Mouse (Mus musculus) spleen, postnatal 14 days (tissue): ENCODE data around the gene Stxbp4.

Experiments used
- DNase-seq, 2 experiments: peaks; one replicate each; pipeline ENCODE4 v3.0.0; 2021 to 2022; ENCODE audit warnings: low spot score in 2 of 2

The Stxbp4 gene

DNA sequence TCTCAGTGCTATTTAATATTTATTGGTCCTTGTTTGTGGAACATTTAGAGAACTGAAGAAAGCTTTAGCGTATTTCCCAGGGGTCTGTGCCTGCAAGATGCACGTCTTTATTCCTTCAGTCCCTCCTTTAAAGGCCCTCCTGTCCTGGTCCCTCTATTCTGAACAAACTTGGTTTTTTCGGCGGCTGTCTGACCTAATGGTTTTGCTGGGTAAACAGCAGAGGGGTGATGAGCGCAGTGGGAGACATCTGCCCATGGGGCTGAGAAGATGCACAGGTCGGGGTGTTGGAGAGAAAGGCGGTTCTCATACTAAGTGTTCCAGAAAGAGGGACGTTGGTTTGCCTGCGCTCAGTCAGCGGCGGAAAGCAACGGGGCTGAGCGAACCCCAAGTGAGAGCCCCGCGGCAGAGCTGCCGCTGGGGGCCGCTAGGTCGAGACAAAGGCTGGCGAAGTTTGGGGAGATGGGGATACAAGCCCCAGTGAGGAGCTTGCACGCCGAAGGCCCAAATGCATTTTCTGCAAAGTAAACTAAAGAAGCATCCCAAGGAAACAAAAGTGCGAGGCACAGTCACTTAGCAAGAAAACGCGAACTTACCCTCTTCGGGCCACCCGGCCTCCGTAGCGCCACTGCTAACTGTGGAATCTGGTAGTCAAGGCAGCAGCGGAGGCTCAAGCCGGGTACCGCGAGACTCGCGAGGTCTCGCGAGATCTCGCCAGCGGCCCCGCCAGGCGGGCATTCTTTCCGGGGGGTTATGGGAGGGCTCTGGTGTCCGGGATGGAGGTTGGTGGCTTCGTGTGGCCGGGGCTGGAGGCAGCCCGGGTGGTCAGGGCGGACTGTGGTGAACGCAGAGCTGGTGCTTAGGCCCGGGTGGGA lies at the start of gene Stxbp4, which contains the start of gene Cox11:
Gene Stxbp4, minus strand, starts transcription at position 645 of the 872 bp plus-strand sequence.
Gene Cox11, plus strand, starts transcription at position 734 of the 872 bp plus-strand sequence.
- DNase-seq: peak; percentile 84 to 88

DNA sequence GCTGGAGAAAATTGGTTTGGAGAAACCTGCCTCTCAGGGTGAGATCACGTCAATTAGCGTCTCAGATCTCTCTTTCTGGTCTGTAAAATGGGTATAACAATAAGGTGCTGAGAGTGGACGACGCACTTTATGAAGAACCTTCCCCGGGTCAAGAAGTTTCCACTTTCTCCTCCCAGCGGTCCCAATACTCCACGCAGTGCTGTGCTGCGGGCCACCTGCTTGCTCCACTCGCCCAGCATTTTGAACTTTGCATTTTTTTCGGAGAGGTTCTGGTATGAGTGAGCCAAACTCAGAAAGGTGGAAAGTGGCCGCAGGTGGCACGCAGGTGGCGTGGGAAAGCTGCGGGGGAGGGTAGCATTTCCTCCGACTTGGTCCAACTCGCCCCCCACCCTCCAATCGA lies 49.2 kb upstream of the Stxbp4 start:
- no peak for DNase-seq

DNA sequence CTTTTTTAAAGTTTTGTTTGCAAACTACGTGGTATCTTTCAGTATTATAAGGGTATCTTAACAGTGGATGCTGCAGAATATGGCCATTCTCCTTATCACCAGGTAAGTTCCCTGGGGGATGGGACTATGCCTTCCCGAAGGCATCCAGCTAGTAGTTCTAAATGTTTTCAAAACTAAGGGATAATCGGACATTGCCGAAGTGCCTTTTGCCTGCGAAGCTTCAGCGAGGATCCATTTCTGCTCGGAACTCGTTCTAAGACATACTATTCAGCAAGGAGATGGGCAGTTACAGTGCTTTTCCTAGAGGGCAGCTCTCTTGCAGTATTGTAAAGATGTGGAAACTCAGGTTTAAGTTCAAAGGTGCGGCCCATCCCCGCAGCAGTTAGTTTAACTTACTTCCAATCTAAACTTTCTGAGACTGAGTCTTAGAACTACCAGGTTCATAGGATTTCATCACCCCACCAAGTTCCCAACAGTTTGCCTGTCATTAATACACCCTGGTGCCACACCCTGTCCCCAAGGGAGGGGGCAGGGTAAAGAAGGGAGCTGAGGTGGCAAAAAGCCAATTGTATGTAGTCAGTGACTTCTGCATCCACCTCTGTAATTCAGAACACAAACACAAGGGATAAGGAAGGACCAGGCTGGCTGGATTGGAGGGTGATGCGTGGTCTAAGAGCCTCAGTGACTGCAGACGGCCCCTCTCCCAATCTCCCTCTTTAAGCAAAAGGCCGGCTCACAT lies 48.6 kb upstream of the Stxbp4 start:
- DNase-seq: peak in 1 of 2 experiments; percentile 39

DNA sequence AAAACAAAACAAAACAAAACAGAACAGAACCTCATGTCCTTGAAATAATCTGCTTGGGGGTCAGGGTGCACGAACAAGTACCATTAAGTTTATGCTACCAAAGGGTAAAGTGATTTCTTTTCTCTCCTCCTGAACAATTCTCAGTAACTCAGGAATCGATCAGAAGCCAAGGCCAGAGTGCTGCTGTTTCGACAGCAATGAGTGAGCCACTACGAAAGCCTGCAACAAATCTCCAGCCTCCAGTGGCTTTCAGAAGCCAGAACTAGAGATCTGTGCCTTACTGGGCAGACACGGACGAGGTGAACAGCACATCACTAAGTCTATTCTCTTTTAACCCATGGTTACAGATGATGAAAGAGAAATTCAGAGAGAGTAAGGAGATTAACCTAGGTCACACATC lies 47.3 kb upstream of the Stxbp4 start:
- no peak for DNase-seq

DNA sequence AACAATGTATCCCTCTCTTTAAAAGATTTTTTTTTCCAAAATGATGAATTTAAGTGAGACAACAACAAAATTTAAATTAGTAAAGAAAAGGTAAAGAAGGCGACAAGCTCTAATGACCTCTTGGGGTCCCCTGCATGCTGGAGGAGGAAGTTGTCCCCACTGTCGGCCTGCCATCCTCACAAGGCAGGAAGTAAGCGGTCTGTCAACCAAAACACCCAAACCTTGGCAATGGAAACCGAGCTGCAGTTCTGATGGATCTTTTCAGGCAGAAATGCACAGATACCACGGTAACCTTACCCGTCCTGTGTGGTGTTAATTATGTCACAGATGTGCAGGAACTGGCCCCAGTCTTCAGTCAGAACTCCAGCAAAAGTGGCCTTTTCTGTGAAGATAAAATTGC lies 46.9 kb upstream of the Stxbp4 start:
- DNase-seq: no peak

DNA sequence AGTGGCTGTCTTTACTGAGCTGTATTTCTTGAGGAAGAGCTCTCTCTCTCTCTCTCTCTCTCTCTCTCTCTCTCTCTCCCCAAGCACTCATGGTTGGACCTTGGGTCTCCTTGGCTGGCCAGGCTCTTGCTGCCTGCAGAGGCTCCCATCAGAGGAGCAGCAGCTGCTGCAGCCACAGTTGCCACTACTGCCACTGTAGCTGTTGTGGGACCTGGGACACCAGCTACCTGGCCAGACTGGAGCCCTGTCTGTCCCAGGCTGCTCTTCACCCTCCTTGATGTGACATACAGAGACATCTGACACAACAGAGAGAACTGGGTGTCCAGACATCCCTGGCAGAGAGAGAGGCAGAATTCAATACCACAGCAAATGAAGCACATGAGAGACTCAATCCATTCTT lies 43.3 kb upstream of the Stxbp4 start:
- no peak for DNase-seq

DNA sequence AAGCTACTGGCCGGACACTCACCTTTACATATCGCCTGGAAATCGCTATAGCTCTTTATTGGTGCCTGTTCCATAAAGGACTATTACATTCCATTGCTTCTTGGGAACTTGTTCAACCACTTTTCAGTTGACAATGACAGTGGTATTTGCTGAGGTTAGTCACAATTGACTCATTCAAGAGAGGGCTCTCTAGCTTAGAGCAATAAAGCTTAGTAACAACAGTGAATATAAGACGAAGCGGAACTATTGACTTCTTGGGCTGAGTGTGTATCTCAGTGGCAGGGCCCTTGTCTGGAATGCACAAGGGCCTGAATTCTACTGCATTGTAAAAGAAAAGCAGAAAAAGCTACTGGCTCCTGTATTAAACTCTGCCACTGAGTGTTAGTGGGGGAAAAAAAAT lies 40.7 kb upstream of the Stxbp4 start:
- DNase-seq: no peak

DNA sequence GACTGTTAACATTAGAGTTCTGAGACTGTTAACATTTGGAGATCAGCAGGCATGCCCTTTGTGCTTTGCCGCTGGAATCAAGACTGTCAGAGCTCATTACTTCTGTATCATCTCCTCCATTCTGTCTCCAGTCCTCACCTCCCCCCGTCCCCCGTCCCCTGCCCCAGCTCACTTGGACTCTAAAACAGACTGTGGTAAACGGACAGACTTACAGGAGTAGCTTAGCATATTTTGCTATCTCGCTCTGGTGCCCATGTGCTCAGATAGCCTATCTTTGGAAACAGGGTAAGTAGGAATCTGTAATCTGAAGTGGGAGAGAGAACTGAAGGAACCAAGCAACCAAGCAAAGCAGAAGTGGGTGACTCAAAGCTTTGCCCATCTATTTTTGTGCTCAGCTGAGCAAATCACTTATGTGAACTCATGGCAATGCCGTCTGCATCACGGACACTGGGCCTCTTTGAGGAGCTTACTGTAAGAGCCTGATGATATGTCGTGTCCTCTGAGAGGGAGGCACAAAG lies 39.9 kb upstream of the Stxbp4 start:
- no peak for DNase-seq

DNA sequence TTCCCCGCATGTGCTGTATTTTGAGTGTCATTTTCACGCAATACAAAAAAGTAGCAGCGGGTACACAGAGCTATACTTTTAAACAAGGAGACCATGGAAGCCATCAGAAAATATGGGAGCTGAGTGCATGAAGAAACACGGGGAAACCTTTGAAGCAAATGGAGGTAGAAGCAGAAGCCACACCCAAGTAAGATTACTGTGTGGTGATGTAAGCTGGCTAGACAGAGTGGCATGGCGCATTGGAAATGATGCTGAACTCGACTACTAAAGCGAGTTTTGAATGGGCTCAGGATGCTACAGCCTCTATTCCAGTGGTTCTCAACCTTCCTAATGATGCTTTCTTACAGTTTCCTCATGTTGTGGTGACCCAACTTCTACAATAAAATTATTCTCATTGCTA lies 39.1 kb upstream of the Stxbp4 start:
- no peak for DNase-seq

DNA sequence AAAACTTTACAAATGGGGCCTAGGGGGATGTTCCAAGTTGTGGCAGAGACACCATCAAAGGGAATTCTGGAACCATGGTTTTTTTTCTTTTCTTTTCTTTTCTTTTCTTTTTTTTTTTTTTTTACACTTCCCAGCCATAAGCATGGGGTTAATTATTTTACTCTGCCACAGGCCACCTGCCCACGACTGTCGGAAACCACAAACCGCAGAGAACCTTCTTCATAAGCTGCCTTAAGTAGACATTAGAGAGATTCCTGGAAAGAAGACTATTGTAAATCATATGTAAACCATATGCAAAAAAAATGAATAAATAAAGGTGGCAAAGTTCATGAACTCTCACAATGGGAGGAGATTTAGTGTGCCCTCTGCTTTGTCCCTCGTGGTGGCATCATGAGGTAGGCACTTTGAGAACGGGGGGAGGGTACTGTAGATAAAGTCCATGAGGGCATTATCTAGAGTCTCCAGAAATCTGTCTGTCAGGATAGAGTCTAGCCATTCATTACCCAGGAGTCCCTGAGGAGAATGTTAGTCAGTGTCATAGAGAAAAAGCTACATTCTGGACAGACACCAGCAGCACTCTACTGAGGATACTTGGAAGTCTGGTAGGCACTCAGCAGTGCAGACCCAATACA lies 37.7 kb upstream of the Stxbp4 start:
- DNase-seq: no peak

DNA sequence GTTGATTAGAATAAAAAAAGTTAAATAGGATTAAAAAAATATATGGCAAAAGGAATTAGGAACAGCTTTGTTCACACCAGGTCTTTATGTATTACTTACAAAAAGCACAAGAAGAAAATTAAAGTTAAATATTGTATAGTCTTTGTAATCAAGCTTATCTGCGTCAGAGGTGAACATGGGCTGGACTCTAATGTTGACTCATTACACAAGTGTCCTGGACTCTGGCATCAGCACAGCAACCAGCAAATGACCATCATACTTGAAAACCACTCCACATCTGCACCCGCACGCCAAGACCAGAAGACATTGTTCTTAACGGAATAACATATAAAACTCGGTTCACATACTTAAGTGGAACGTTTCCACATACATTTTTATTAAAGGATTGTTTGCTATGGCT lies 29.4 kb upstream of the Stxbp4 start:
- DNase-seq: no peak

DNA sequence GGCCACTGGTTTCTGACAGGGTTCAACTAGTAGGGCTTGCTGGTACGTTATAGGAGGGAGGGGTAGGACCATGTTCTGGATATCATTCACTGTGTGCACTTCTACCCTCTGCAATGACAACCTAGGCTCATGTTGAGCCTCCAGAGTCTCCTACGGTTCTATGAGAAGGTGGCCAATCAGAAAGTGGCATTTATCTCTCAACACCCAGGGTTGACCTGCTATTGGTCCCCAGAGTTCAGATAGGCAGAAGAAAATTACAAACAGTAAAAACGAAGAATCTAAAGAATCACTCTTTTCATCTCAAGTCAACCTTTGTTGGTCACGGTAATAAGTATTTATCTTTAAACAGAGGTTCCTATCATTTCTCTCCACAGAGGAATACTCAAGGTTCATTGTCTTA lies 29.0 kb upstream of the Stxbp4 start:
- DNase-seq: no peak

DNA sequence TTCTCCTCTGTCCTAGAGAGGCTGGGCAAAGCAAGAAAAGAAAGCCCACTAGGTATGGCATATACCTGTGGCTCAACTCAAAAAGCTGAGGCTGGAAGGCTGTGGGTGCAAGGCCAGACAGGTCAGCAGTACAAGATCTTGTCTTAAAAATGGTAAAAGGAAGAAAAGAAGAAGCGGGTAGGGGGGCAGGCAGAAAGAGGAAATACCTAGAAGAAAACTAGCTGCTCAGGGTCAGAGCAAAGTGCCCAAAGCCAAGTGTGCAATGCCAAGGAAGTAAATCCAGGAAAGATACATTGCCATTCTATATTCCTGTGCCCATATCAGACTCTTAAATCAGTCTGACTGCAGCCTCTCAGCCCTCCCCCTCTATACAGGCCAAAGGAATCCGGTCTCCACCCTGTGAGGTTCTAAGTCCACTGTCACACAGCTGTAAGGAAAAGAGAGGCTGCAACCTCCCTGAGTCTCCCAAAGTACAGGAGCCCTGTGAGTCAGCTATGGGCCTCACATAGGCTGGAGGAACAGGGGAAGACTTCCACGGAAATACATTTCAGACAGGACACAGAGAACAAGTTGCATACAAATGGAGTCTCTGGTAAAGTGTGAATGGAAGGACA lies 28.4 kb upstream of the Stxbp4 start:
- DNase-seq: no peak

DNA sequence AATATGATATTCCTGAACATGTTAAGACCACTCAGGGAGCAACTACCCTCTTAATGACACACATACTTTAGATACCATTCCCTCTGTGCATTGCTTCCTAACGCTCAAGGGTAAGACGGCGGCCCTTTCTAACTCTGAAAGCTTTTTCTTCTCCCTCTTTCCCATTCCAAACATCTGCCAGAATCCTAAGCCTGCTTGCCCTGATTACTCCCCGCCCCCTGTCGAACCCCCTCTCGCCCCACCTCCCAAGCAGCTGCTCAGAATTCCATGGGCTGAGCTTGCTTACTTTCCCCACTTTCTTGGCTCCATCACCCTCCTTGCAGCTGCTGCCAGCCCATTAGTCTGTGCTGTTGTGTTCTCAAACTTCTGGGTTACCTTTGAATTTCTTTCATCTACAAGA lies 27.3 kb upstream of the Stxbp4 start:
- DNase-seq: no peak

DNA sequence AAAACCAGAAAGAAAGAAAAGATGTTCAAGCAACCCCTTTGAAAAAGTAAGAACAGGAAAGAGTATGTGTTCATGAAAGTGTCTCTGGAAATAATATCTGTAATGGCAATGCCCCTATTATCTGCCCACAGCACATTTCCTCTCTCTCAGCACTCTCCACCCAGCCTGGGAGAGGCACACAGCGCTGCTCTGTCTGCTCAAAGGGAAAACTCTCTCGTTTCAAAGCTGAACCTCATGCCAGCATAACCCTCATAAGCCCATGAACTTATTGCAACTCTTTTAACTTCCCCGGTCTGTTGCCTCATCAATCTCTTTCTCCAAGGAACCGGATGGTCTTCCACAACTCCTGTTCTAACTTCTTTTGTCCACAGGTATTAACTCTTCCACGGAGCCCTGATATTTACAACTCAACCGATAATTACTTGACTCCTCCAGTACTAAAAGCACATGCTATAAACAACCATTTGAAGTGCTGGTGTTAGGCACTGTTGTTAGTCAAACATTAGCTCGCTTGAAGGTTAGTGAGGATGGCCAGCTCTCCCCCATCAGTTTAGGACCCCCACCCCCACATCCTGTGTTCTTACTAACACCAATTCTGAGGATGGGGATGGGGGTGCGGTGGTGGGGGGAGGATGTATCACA lies 26.6 kb upstream of the Stxbp4 start:
- DNase-seq: no peak

DNA sequence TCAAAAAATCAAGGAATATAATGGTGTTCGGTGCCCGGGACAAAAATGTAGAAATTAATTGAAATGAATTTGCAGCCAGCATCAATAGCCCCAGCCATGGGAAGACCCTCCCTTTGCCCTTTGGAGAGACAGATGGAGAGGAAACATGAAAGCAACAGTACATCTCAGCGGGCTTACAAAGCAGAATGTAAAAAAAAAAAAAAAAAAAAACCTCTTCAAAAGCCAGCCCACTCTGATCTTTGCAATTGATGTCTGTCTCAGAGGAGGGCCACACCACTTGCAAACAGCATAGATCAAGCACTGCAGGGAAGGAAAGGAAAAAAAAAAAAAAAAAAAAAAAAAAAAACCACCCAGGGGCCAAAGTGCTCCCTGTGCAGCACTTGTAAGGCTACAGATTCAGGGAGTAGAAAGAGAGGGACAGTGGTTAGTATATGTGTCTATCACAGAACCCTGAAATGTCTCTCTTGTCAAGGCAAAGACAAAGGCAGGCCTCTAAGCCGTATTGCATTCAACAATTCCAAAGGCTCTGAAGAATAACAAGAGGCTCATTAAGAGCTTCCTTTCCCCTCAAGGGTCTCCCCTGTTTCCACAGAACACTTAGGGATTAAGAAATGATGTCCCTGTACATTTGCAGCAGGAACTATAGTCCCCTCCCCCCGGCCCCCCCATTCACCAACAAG lies 25.9 kb upstream of the Stxbp4 start:
- no peak for DNase-seq

DNA sequence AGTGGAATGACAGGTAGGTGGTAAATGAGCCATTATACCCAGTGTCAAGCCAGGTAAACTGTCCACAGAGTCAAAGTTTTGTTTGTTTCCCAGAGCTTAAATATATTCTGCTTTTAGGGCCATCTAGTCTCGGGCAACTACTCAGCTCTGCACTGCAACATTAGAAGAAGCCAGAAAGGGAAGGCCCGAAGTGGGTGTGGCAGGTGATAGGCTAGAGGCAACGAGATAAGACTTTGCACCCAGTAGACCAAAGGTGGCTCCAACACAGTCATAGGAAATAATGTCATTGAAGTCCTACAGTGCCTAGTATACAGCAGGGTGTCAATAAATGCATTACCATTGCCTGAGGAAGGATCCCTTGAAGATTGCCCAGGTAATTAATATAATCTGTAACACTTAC lies 25.2 kb upstream of the Stxbp4 start:
- DNase-seq: peak in 1 of 2 experiments; percentile 23

DNA sequence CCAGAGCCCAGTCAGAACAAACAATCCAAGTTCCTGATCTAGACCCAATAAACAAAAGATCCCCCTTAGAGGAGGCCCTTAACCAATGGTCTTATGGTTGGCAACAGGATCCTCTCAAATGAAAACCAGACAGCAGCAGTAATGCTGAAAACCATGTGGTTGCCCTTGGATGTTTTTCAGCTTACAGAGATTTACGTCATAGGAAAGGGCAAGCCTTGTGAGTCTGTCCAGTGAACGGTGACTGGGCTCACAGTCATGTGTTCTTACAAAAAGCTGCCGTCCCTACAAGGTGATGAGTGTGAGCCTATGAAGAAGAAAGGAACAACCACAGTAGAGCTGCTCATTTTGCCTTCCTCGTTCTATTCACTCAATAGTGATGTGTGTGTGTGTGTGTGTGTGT lies 22.8 kb upstream of the Stxbp4 start:
- DNase-seq: no peak

DNA sequence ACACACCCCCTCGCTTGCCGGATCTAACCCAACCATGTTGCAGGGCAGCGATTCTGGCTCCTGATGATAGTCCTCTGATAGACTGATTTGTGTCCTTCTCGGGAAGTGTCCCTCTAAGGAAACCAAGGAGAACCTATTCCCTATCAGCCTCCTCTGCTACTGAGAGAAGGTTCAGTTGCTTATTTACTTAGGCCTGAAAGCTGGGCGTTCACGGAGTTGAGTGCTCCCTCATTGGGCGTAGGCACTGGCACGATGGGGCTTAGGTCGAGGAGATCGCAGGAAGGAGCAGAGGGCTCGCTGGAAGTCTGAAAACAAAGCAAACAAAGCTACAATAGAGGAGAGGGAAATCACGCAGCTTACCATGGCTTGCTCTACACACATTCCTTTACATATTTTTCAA lies 19.6 kb upstream of the Stxbp4 start:
- no peak for DNase-seq

DNA sequence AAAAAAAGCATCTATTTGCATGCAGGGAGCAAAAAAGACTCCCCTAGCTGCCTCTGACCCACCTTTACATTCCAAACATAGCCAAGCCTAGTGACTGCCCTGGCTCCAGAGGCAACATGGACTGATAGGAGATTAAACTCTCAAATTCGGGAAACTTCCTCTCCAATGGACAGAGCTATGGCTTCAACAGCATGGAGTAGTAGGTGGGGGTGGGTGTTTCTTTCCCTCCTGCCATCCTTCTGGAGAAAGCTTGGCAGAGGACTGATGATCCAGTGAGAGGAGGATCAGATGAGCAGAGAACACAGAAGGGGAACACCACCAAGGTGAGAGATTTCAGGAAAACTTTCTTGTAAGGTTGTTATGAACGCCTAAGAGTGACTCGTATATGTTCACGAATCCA lies 14.7 kb upstream of the Stxbp4 start:
- DNase-seq: no peak
